Mouse (Mus musculus): ENCODE results near the gene Mageb4.
"Not testable (repeated sequence)": the region's sequence is repeated elsewhere in the genome, so short reads cannot be mapped to it uniquely, and the experiment has no call there.

Mageb4 gene

GRCm38 (mm10) chrX:86304993-86305392, at the start of gene Mageb4:
Gene Mageb4 (minus strand): TSS chrX:86305093.
- DNase-seq, result not testable (repeated sequence)

GRCm38 (mm10) chrX:86284597-86284996, 20.3 kb downstream of the Mageb4 start:
- not testable (repeated sequence) for DNase-seq

DNA sequence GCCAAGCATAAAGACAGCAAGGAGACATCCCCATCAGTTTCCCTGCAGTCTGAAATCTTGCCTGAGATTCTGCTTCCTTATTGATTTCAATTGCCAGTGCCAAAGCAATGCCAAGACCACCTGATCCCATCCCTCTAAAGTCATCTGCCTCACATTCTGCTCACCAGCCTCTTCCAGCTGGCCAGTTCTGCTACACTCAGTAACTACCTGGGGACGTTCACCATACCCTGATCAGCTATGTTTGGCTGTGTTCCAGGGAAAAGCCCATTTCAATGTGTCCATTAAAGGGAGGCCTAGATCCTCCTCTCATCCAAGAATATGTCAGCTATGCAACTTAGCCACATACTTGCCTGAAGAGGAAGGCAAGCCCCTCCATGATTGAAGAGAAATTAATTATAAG, 58.9 kb downstream of the Mageb4 start:
- not testable (repeated sequence) for DNase-seq

DNA sequence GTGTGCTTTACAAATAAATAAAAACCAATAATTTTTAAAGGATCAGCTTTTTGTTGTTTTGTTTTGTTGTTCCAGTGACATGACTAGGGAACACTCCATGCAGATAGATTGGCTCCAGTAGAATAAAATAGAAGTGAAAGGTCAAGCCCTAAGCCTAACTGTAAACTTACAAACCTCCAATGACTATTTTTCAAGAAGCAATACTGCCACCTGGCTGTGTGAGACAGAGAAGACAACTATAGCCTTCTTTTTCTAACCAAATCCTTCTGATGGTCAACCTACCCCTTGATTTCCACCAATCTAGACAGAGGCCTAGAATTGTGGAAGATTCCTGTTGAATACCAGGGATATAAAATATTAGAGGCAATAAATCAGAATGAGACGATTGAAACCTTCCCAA, 67.6 kb downstream of the Mageb4 start:
- no peak for DNase-seq
